Mouse (Mus musculus): ENCODE measurements around the gene Gm20388.

- TF ChIP-seq CTCF (IDR thresholded peaks at IDR 0.05; ENCODE audit: extremely low read depth, insufficient read depth, low read length) (no peak), POLR2A (IDR thresholded peaks at IDR 0.05; ENCODE audit: extremely low read depth, insufficient read depth, low read length) (no peak)
Measured at GRCm38 (mm10) chr8:120686051-120686450, 775.4 kb downstream of the Gm20388 start.

Data from cortical plate, adult 2 months (tissue).